Mouse (Mus musculus): ENCODE measurements around the gene Camsap3. TPM values are rescaled to one million over a fixed set of nuclear protein-coding genes. Genes with fewer than 3 reads are reported as not detected.

Gene Camsap3
- total RNA-seq, 2 experiments from 2014 or later = 0.21 to 0.32 TPM

GRCm38 (mm10) chr8:3599219-3599618, 12.1 kb downstream of the Camsap3 start:
- ATAC-seq (replicated peaks; ENCODE audit: poor library complexity) = no peak

GRCm38 (mm10) chr8:3600401-3600800, 13.3 kb downstream of the Camsap3 start:
- ATAC-seq (replicated peaks; ENCODE audit: poor library complexity) = no peak

DNA sequence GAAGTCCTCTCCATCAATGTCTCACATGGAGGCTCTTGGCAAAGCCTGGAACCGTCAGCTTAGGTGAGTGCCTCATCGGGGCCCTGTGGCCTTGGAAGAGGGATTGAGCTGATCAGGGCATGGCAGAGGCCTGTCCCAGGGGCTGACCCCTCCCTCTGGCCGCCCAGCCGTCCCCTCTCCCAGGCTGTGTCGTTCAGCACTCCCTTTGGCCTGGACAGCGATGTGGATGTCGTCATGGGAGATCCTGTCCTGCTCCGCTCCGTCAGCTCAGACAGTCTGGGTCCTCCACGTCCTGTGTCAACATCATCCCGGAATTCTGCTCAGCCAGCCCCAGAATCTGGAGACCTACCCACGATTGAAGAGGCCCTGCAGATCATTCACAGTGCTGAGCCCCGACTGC, 16.3 kb downstream of the Camsap3 start:
- ATAC-seq (replicated peaks; ENCODE audit: poor library complexity) = no peak

GRCm38 (mm10) chr8:3606593-3606992, 19.5 kb downstream of the Camsap3 start:
- ATAC-seq (replicated peaks; ENCODE audit: poor library complexity) = peak; percentile 28

DNA sequence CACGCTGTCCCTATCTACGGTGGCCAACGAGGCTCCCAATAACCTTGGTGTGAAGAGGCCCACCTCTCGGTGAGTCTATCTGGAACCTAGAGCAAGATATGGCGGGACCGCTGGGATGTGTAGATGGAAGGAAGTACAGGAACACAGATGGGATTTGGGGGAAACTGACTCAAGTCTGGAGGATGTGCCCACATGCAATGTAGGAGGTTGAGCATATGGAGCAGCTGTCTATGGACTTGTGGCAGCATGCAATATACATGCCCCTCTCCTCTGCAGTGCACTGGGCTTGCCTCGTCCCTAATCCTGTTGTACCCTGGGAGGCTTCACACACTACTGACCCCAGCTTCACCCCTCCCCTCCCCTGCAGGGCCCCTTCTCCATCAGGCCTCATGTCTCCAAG, 20.7 kb downstream of the Camsap3 start:
- ATAC-seq (replicated peaks; ENCODE audit: poor library complexity) = no peak

DNA sequence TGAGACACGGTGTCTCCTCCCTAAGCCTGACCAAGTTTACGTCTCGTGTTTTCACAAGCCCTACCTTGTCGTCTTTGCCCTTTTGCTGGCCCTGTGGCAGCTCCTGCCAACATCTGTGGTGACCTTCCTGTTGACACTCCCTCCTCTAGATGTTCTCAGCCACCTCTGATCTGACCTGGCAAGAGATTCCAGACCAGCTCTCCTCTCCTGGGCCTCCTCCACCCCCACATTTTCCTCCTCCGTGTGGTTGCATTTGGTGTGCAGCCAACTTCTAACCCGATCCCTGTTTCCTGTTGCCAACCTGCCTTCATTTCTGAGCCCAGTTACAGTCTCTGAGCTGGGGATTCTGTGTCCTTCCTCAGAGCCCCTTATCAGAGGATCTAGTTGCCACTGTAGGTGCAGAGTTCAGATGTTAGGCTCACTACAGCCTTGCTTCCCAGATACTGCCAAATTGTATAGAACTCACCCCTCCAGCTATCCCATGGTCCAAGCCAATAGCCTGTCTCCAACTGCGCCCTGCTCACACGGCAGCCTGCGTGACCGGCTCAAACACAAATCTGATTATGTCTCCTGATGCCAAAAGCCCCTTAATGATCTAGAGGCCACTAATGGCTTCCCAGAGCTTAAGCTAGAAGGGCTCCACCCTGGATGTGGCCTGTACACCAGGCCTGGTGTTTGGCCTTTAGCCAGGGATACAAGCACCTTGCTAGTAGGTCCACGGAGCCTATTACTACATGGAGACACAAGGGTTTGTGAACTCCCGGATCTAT, 22.1 kb downstream of the Camsap3 start:
- 0 out of 2 replicates have a peak, but pooled peaks have one; percentile 6 for ATAC-seq (replicated peaks; ENCODE audit: poor library complexity)

DNA sequence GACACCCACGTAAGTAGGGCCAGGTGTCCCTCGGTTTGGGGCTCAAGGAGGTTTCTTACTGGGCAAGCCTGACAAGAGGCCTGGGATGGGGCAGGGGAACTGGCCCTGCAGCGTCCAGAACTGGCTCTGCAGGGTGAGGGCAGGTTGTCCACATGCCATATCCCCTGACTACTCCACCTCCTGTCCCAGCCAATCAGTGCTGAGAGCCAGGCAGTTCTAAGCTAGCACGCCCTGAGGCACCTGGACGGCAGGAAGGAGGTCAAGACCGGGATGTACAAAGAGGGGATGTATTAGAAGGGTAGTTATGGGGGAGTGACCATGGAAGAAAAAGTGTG, 22.7 kb downstream of the Camsap3 start:
- ATAC-seq (replicated peaks; ENCODE audit: poor library complexity) = no peak

GRCm38 (mm10) chr8:3621199-3621970, 34.3 kb downstream of the Camsap3 start, which contains the start of the genes Xab2 and Pet100:
Gene Xab2 (minus strand): TSS chr8:3621316.
Gene Pet100 (plus strand): TSS chr8:3621548.
- ATAC-seq (replicated peaks; ENCODE audit: poor library complexity) = peak; percentile 95

DNA sequence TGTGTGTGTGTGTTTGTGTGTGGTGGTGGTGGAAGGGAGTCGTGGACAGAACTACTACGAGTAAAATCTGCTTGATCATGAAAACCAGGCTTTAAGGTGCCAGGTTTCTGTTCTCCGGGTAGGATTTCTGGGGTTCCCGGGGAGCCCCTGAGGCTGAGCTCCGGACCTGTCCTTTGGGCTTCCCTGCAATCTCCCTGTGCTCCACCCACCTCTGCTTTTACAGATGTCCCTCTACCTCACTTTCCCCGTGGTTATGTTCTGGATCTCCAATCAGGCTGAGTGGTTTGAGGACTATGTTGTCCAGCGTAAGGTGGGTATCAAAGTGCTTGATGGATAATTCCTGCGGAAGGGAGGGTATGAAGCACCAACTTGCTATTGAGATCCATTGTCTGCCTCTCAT, 35.0 kb downstream of the Camsap3 start:
- no peak for ATAC-seq (replicated peaks; ENCODE audit: poor library complexity)

- no peak for ATAC-seq (replicated peaks; ENCODE audit: poor library complexity)
Observed at GRCm38 (mm10) chr8:3625445-3625844, 38.4 kb downstream of the Camsap3 start, which contains the start of gene Pcp2. Gene Pcp2 (minus strand): TSS chr8:3625545.

DNA sequence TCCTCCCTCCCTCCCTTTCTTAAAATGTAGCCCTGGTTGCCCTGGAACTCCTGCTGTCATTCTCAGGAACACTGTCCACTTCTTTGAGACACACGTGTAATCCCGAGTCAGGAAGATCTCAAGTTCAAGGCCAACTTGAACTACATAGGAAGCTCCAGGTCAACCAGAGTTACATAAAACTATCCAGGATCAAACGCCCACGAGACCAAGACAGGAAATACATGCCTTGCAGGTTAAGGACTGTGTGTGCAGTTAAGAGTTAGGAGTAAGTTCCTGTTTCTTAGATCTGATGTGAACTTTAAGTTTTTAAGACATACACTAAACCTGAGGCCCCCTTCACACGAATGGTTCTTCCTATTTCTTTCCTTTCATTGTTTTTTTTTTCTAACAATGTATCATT, 39.9 kb downstream of the Camsap3 start:
- no peak for ATAC-seq (replicated peaks; ENCODE audit: poor library complexity)

DNA sequence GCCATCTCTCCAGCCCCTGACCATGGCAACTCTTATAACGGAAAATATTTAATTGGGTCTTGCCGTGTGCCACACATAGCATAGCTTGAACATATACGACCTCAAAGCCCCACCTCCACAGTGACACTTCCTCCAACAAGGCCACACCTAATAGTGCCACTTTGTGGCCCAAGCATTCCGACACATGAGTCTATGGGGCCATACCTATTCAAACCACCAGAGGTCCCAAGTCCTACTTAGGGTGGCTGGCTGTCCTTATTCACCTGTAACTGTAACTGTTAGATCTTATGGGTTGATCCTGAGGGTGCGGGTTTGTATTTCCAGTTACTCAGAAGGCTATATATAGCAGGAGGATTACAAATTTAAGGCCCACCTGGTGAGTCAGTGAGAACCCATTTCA, 40.9 kb downstream of the Camsap3 start:
- ATAC-seq (replicated peaks; ENCODE audit: poor library complexity) = peak; percentile 61

GRCm38 (mm10) chr8:3630647-3631477, 43.8 kb downstream of the Camsap3 start, which contains the start of gene Stxbp2:
Gene Stxbp2 (plus strand): TSS chr8:3630955.
- peak; percentile 91 for ATAC-seq (replicated peaks; ENCODE audit: poor library complexity)

- peak; percentile 54 for ATAC-seq (replicated peaks; ENCODE audit: poor library complexity)
Observed at GRCm38 (mm10) chr8:3631478-3631875, 44.4 kb downstream of the Camsap3 start.

DNA sequence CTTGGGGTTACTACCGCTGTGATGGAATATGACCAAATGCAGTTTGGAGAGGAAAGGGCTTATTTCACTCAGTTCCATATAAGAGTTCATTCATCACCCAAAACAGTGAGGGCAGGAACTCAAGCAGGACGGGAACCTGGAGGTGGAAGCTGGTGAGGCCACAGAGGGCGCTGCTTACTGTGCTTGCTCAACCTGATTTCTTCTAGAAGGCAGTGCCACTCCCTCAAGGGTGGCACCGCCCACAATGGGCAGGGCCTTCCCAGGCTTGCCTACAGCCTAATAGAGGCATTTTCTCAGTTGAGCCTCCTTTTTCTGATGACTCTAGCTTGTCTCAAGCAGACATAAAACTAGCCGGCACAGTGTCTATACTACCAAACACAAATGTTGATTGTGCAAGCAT, 58.7 kb downstream of the Camsap3 start:
- ATAC-seq (replicated peaks; ENCODE audit: poor library complexity) = peak; percentile 89

DNA sequence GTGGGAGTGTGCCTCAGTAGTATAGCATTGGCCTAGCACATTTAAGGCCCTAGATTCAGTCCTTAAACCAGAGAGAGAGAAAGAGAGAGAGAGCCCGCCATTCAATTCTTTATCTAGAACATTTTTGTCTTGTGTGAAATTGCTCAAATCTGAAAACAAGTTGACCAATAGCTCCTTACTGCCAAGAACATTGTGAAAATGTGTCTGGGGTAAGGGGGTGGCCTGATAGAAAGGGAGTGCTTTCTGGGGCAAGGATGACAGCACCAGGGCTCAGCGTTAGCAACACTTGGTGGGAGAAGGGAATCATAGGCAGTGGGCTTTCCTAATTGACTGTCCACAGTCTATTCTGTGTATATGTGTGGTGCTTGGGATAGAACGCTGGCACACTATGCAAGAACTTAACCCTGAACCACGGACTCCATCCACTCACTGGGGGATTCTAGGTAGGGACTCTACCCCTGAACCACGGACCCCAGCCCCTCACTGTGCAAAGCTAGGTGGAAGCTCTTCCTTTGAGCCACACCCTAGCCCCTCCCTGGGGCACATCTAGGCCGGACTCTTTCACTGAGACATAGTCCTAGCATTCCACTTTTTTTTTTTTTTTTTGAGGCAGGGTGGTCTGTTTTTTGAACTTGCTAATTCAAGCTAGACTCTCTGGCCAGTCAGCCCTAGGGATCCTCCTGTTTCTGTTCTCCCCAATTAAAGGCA, 59.9 kb downstream of the Camsap3 start:
- ATAC-seq (replicated peaks; ENCODE audit: poor library complexity) = 0 out of 2 replicates have a peak, but pooled peaks have one; percentile 13

GRCm38 (mm10) chr8:3647561-3647960, 60.5 kb downstream of the Camsap3 start:
- no peak for ATAC-seq (replicated peaks; ENCODE audit: poor library complexity)

GRCm38 (mm10) chr8:3648268-3648667, 61.2 kb downstream of the Camsap3 start:
- ATAC-seq (replicated peaks; ENCODE audit: poor library complexity) = peak; percentile 59

GRCm38 (mm10) chr8:3648990-3649389, 61.9 kb downstream of the Camsap3 start:
- peak; percentile 20; the same call in 1 of the 2 replicates for ATAC-seq (replicated peaks; ENCODE audit: poor library complexity)

GRCm38 (mm10) chr8:3652845-3653244, 65.8 kb downstream of the Camsap3 start:
- peak; percentile 12; the same call in 1 of the 2 replicates for ATAC-seq (replicated peaks; ENCODE audit: poor library complexity)

Measured in megakaryocyte progenitor cell, adult 5-6 weeks (primary cell).